Mouse (Mus musculus) liver, adult 2 months (tissue): Measurements from ENCODE around the gene Ankrd11.

Experiments used
- CTCF ChIP-seq: fragments of 200-500 bp; IDR thresholded peaks from 2 replicates; pipeline ENCODE4 v1.5.1; 2011; ENCODE audit warnings: low read depth, low read length, control low read depth
- POLR2A ChIP-seq: fragments of 200-500 bp; IDR thresholded peaks from 2 replicates; pipeline ENCODE4 v1.6.1; 2011; ENCODE audit warnings: low read length, control low read depth; ENCODE audit not compliant: insufficient read depth; ENCODE audit errors: extremely low read depth

GRCm38 (mm10) chr8:122961458-122961857 lies 80.6 kb downstream of the Ankrd11 start:
- TF ChIP-seq CTCF (no peak), POLR2A (no peak)
